Mouse (Mus musculus) cerebellum, adult 2 months (tissue): ENCODE measurements around the gene Igtp.

Source experiments
- CTCF ChIP-seq: fragments of 200-500 bp; IDR thresholded peaks from 2 replicates; pipeline ENCODE4 v1.5.1; 2011; ENCODE audit warnings: low read depth, mild to moderate bottlenecking, control low read depth, low read length, moderate library complexity, borderline replicate concordance; ENCODE audit not compliant: insufficient read depth
- POLR2A ChIP-seq: fragments of 200-500 bp; IDR thresholded peaks from 2 replicates; pipeline ENCODE4 v1.6.1; 2011; ENCODE audit warnings: low read length, control low read depth, borderline replicate concordance; ENCODE audit not compliant: insufficient read depth

- TF ChIP-seq POLR2A, result no peak
- peak; percentile 21; the same call in 1 of the 2 replicates for TF ChIP-seq CTCF
These were observed 34.3 kb upstream of the Igtp start for GRCm38 (mm10) chr11:58165072-58165471.
